Mouse (Mus musculus) CH12.LX (cell line): ENCODE data around the gene Sema3a. TPM values are rescaled to one million over a fixed set of nuclear protein-coding genes. Genes with fewer than 3 reads are reported as not detected.

Experiments used
- DNase-seq: peaks from one replicate; pipeline ENCODE4 v3.0.0-alpha.2; 2013; ENCODE audit errors: extremely low read depth
- H3K27ac ChIP-seq: 2 replicates; pipeline ENCODE4 v1.5.1; 2012; ENCODE audit warnings: low read depth, mild to moderate bottlenecking, control low read depth, moderate library complexity; ENCODE audit not compliant: insufficient read depth
- H3K27me3 ChIP-seq: replicated peaks from 2 replicates; pipeline ENCODE3; 2012; ENCODE audit warnings: inconsistent platforms
- H3K36me3 ChIP-seq, 2 experiments: replicated peaks in 1 of 2; 2 replicates each; pipeline versions ENCODE3 to v1.6.1; 2012; ENCODE audit warnings: inconsistent platforms in 1 of 2, low read length in 1 of 2, mild to moderate bottlenecking in 1 of 2, mixed read lengths in 1 of 2, moderate library complexity in 1 of 2; ENCODE audit not compliant: control insufficient read depth in 1 of 2, insufficient read depth in 1 of 2
- H3K4me1 ChIP-seq, 2 experiments: 2 replicates each; pipeline ENCODE4 v1.6.1; 2012; ENCODE audit warnings: inconsistent platforms in 1 of 2, moderate library complexity in 1 of 2; ENCODE audit not compliant: insufficient read depth in 2 of 2, control insufficient read depth in 1 of 2
- H3K4me2 ChIP-seq: 2 replicates; pipeline ENCODE4 v1.6.1; 2012; ENCODE audit warnings: low read depth, mild to moderate bottlenecking, control low read depth; ENCODE audit not compliant: poor library complexity, insufficient read depth, severe bottlenecking
- H3K4me3 ChIP-seq, 3 experiments: fragments of 150-350 bp in 1 of 3; sonication (generic) in 1 of 3; replicated peaks in 1 of 3; 2 replicates each; pipeline versions ENCODE3 to v1.5.1; 2011 to 2012; ENCODE audit warnings: low read depth in 2 of 3, low read length in 2 of 3, mild to moderate bottlenecking in 2 of 3, moderate library complexity in 2 of 3, control low read depth in 1 of 3, improper control_type of control experiment in 1 of 3, inconsistent platforms in 1 of 3, mixed read lengths in 1 of 3; ENCODE audit not compliant: poor library complexity in 1 of 3
- H3K79me2 ChIP-seq: replicated peaks from 2 replicates; pipeline ENCODE4 v1.6.1; 2012; ENCODE audit warnings: mild to moderate bottlenecking, moderate library complexity; ENCODE audit not compliant: control insufficient read depth, poor library complexity, insufficient read depth, severe bottlenecking; ENCODE audit errors: extremely low read depth
- H3K9ac ChIP-seq: 2 replicates; pipeline ENCODE4 v1.6.1; 2012; ENCODE audit warnings: low read depth, mild to moderate bottlenecking, control low read depth, moderate library complexity; ENCODE audit not compliant: insufficient read depth
- H3K9me3 ChIP-seq: replicated peaks from 2 replicates; pipeline ENCODE3; 2012; ENCODE audit warnings: low read length, inconsistent platforms, mixed read lengths
- CHD1 ChIP-seq: IDR thresholded peaks from 2 replicates; pipeline ENCODE4 v1.6.1; 2012; ENCODE audit warnings: low read depth, low read length, improper control_type of control experiment, inconsistent platforms
- CHD2 ChIP-seq: IDR thresholded peaks from 2 replicates; pipeline ENCODE4 v1.6.1; 2011; ENCODE audit warnings: low read length, improper control_type of control experiment
- CTCF ChIP-seq, 2 experiments: IDR thresholded peaks in 1 of 2; conservative IDR thresholded peaks in 1 of 2; 2 replicates each; pipeline ENCODE4 v1.5.1; 2011 to 2012; ENCODE audit warnings: low read depth in 2 of 2, low read length in 2 of 2, improper control_type of control experiment in 1 of 2, inconsistent platforms in 1 of 2, mild to moderate bottlenecking in 1 of 2, moderate library complexity in 1 of 2
- E2F4 ChIP-seq: IDR thresholded peaks from 2 replicates; pipeline ENCODE4 v1.6.1; 2011; ENCODE audit warnings: low read depth, low read length, improper control_type of control experiment; ENCODE audit not compliant: insufficient replicate concordance
- ELF1 ChIP-seq: IDR thresholded peaks from 2 replicates; pipeline ENCODE4 v1.6.1; 2014; ENCODE audit warnings: low read depth, mild to moderate bottlenecking, inconsistent platforms, low read length, improper control_type of control experiment
- EP300 ChIP-seq: IDR thresholded peaks from 2 replicates; pipeline ENCODE4 v1.6.1; 2011; ENCODE audit warnings: low read length, improper control_type of control experiment
- ETS1 ChIP-seq: conservative IDR thresholded peaks from 2 replicates; pipeline ENCODE4 v1.6.1; 2012; ENCODE audit warnings: low read depth, mild to moderate bottlenecking, inconsistent platforms, low read length, improper control_type of control experiment, moderate library complexity
- HCFC1 ChIP-seq: IDR thresholded peaks from 2 replicates; pipeline ENCODE4 v1.6.1; 2012; ENCODE audit warnings: low read depth, mild to moderate bottlenecking, inconsistent platforms, low read length, improper control_type of control experiment
- IRF4 ChIP-seq: IDR thresholded peaks from 2 replicates; pipeline ENCODE4 v1.6.1; 2014; ENCODE audit warnings: low read depth, mild to moderate bottlenecking, inconsistent platforms, low read length, improper control_type of control experiment
- JUND ChIP-seq: conservative IDR thresholded peaks from 2 replicates; pipeline ENCODE4 v1.6.1; 2011; ENCODE audit warnings: low read depth, low read length, improper control_type of control experiment
- KAT2A ChIP-seq: IDR thresholded peaks from 2 replicates; pipeline ENCODE4 v1.6.1; 2012; ENCODE audit warnings: low read length, improper control_type of control experiment, inconsistent platforms; ENCODE audit not compliant: insufficient replicate concordance
- MAX ChIP-seq: IDR thresholded peaks from 2 replicates; pipeline ENCODE4 v1.6.1; 2011; ENCODE audit warnings: low read length, improper control_type of control experiment
- MEF2A ChIP-seq: IDR thresholded peaks from 2 replicates; pipeline ENCODE4 v1.6.1; 2014; ENCODE audit warnings: low read depth, mild to moderate bottlenecking, inconsistent platforms, low read length, improper control_type of control experiment, borderline replicate concordance
- MXI1 ChIP-seq: IDR thresholded peaks from 2 replicates; pipeline ENCODE4 v1.6.1; 2011; ENCODE audit warnings: mild to moderate bottlenecking, low read depth, low read length, improper control_type of control experiment
- MYC ChIP-seq: IDR thresholded peaks from 2 replicates; pipeline ENCODE4 v1.6.1; 2011; ENCODE audit warnings: low read depth, mild to moderate bottlenecking, improper control_type of control experiment, low read length
- NELFE ChIP-seq: IDR thresholded peaks from 2 replicates; pipeline ENCODE4 v1.6.1; 2011; ENCODE audit warnings: low read depth, low read length, improper control_type of control experiment
- NRF1 ChIP-seq: IDR thresholded peaks from 2 replicates; pipeline ENCODE4 v1.6.1; 2014; ENCODE audit warnings: low read depth, mild to moderate bottlenecking, inconsistent platforms, low read length, improper control_type of control experiment, moderate library complexity
- POLR2A ChIP-seq: IDR thresholded peaks from 2 replicates; pipeline ENCODE4 v1.6.1; 2011; ENCODE audit warnings: low read depth, mild to moderate bottlenecking, improper control_type of control experiment, low read length
- RAD21 ChIP-seq: IDR thresholded peaks from 2 replicates; pipeline ENCODE4 v1.6.1; 2011; ENCODE audit warnings: low read depth, mild to moderate bottlenecking, low read length, improper control_type of control experiment, moderate library complexity
- RCOR1 ChIP-seq: conservative IDR thresholded peaks from 2 replicates; pipeline ENCODE4 v1.6.1; 2012; ENCODE audit warnings: low read depth, mild to moderate bottlenecking, inconsistent platforms, low read length, improper control_type of control experiment
- TBP ChIP-seq: conservative IDR thresholded peaks from 2 replicates; pipeline ENCODE4 v1.6.1; 2011; ENCODE audit warnings: low read depth, low read length, improper control_type of control experiment
- TCF12 ChIP-seq: IDR thresholded peaks from 2 replicates; pipeline ENCODE4 v1.6.1; 2014; ENCODE audit warnings: low read depth, mild to moderate bottlenecking, inconsistent platforms, low read length, improper control_type of control experiment
- USF1 ChIP-seq: IDR thresholded peaks from 2 replicates; pipeline ENCODE4 v1.6.1; 2014; ENCODE audit warnings: low read depth, mild to moderate bottlenecking, inconsistent platforms, low read length, improper control_type of control experiment
- USF2 ChIP-seq: conservative IDR thresholded peaks from 2 replicates; pipeline ENCODE4 v1.6.1; 2011; ENCODE audit warnings: low read depth, low read length, improper control_type of control experiment
- ZMIZ1 ChIP-seq: IDR thresholded peaks from 2 replicates; pipeline ENCODE4 v1.6.1; 2012; ENCODE audit warnings: low read depth, mild to moderate bottlenecking, inconsistent platforms, low read length, improper control_type of control experiment
- ZNF384 ChIP-seq: IDR thresholded peaks from 2 replicates; pipeline ENCODE4 v1.6.1; 2012; ENCODE audit warnings: low read depth, low read length, improper control_type of control experiment, inconsistent platforms
- dilution Hi-C: fragments of 300-500 bp; cut with MboI; formaldehyde crosslinking; loops from 2 replicates; pipeline ENCODE4 v1.14.3; 2020; ENCODE audit warnings: low sequenced_read_pairs; ENCODE audit not compliant: extremely low pct_unique_long_range_greater_than_20kb, extremely low pct_ligation_motif_present
- in situ Hi-C: fragments of 300-500 bp; cut with MboI; formaldehyde crosslinking; loops from 3 replicates; pipeline ENCODE4 v1.14.3; 2019; ENCODE audit warnings: low sequenced_read_pairs, low pct_ligation_motif_present, low pct_unique_long_range_greater_than_20kb, mixed read lengths
- polyA plus RNA-seq: library from polyadenylated mRNA; unstranded; fragments of >175 nt; gene quantifications from 2 replicates; pipeline ENCODE4 v1.2.1, GENCODE M21; 2012; ENCODE audit warnings: low read depth; ENCODE audit not compliant: insufficient read length
- total RNA-seq, 2 experiments: library from RNA; depleted of rRNA; stranded (reverse); fragments of 300-350 nt in 1 of 2; fragments of >200 nt in 1 of 2; gene quantifications; 2 replicates each; pipeline ENCODE4 v1.2.3; 2012 to 2014

The Sema3a gene
- total and polyA plus RNA-seq, 3 experiments = not detected

DNA sequence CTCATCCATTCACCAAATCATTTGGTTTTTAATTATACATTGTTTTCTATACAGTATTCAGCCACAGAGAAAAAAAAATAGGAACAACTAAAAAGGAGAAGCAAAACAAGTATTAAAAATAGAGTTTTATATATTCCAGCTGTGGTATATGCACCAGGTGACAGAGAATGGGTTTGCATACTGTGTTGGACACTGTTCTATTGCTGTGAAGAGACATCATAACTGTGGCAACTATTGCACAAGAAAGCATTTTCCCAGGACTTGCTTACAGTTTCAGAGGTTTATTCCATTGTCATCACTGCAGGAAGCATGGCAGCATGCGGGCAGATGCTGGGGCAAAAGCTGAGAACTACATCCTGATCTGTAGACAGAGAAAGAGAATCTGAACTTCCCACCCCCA lies 425.7 kb downstream of the Sema3a start:
- no peaks in the 10 kb centered on the region for H3K4me1 ChIP-seq
- no peaks in the 10 kb centered on the region for H3K27me3 ChIP-seq
- no peak for DNase-seq
- dilution Hi-C loops = no loop called here
- no peak overlapping the region for H3K9ac ChIP-seq
- no peak overlapping the region for H3K4me2 ChIP-seq
- H3K4me3 ChIP-seq = no peak overlapping the region
- in situ Hi-C loops = no loop called here
- TF ChIP-seq EP300 = no peak
- TF ChIP-seq MAX = no peak
- no peak for TF ChIP-seq ETS1
- TF ChIP-seq TCF12 = no peak
- TF ChIP-seq HCFC1 = no peak
- no peak for TF ChIP-seq POLR2A
- TF ChIP-seq USF1 = no peak
- TF ChIP-seq MXI1 = no peak
- TF ChIP-seq CHD2 = no peak
- TF ChIP-seq NELFE = no peak
- TF ChIP-seq E2F4 = no peak
- no peak for TF ChIP-seq ZNF384
- TF ChIP-seq MYC = no peak
- no peaks in the 10 kb centered on the region for H3K36me3 ChIP-seq
- H3K79me2 ChIP-seq = no peaks in the 10 kb centered on the region
- H3K27ac ChIP-seq = no peak overlapping the region
- H3K9me3 ChIP-seq = peaks cover 27% of the 10 kb centered on the region

DNA sequence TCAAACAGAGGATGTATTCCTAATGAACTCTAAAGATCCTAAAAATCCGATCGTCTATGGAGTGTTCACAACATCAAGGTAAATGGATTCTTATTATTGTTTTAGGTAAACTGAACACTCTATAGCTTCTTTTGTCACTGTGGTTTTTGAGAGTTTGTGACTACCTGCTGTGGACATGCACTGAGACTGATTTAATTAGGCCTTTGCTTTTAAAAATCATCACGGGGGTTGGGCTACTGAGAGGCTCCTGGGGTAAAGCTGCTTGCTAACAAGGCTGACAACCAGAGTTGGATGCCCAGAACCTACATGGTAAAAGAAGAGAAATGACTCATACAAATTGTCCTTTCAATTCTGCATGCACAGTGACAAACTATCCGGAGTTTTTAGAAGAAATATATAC lies 432.0 kb downstream of the Sema3a start:
- TF ChIP-seq CTCF (conservative IDR thresholded peaks at IDR 0.05 in 1 of 2, IDR thresholded peaks at IDR 0.05 in 1 of 2; ENCODE audit: low read depth in 2 of 2, low read length in 2 of 2) = no peak
- no peak for TF ChIP-seq TBP
- TF ChIP-seq ZMIZ1 = no peak
- Histone ChIP-seq H3K79me2 (no peaks in the 10 kb centered on the region), H3K36me3 (no peaks in the 10 kb centered on the region), H3K27ac (no peak overlapping the region), H3K9me3 (peaks cover 3% of the 10 kb centered on the region), H3K27me3 (no peaks in the 10 kb centered on the region), H3K9ac (no peak overlapping the region), H3K4me3 (no peak overlapping the region), H3K4me2 (no peak overlapping the region), H3K4me1 (no peaks in the 10 kb centered on the region)
- dilution Hi-C loops = no loop called here
- no peak for DNase-seq
- in situ Hi-C loops = no loop called here

DNA sequence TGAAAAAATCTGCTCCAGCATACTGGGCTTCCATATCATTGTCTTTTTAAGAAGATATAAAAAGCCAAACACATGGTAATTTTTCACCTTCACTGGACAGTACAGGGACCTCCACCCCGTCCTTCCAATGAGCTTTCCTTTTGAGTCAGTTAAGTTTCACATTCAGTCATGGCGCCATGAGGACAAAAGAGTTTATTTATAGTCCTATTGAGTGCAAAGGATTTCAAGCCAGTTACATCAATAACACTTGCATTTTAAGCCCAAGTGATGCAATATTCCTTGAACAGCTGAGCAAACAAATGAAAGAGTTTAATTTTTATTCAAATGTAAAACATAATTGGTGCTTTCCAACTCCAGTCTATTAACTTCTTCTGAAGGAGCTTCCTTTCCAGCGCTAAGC lies 448.7 kb downstream of the Sema3a start:
- Histone ChIP-seq H3K36me3 (no peaks in the 10 kb centered on the region), H3K4me1 (no peaks in the 10 kb centered on the region), H3K9me3 (peaks cover 10% of the 10 kb centered on the region), H3K9ac (no peak overlapping the region), H3K4me2 (no peak overlapping the region), H3K27me3 (no peaks in the 10 kb centered on the region), H3K79me2 (no peaks in the 10 kb centered on the region), H3K27ac (no peak overlapping the region), H3K4me3 (no peak overlapping the region)
- no peak for DNase-seq
- dilution Hi-C loops (no loop called here), in situ Hi-C loops (no loop called here)
- TF ChIP-seq KAT2A (no peak), USF2 (no peak), MYC (0 out of 2 replicates have a peak, but pooled peaks have one; percentile 46), MEF2A (peak; percentile 95), USF1 (no peak), ZMIZ1 (no peak), RCOR1 (no peak), E2F4 (no peak), TCF12 (0 out of 2 replicates have a peak, but pooled peaks have one; percentile 15), ELF1 (no peak), JUND (peak; percentile 83), POLR2A (no peak), CHD1 (no peak), NELFE (no peak), MAX (no peak), NRF1 (no peak), IRF4 (peak; percentile 97), RAD21 (no peak), HCFC1 (no peak)
